Mouse (Mus musculus) kidney, postnatal 0 days (tissue): ENCODE results near the gene Gtf2f1. TPM values are rescaled to one million over a fixed set of nuclear protein-coding genes. Genes with fewer than 3 reads are reported as not detected.

Experiments used
- ATAC-seq: fragments of 200-750 bp; cut with Nextera tagmentation; replicated peaks from 2 replicates; pipeline ENCODE4 v1.8.0; 2017; ENCODE audit warnings: low read depth, moderate number of reproducible peaks, moderate TSS enrichment, moderate library complexity; ENCODE audit not compliant: low FRiP score
- DNase-seq: peaks from one replicate; pipeline ENCODE4 v3.0.0-alpha.2; 2016; ENCODE audit warnings: low spot score
- H3K27ac ChIP-seq: fragments of 300-500 bp; sonication (generic); 2 replicates; pipeline ENCODE4 v1.5.1; 2014; ENCODE audit warnings: mild to moderate bottlenecking
- H3K27me3 ChIP-seq: fragments of 300-500 bp; sonication (generic); 2 replicates; pipeline ENCODE4 v1.6.1; 2014; ENCODE audit warnings: low read length, mixed read lengths; ENCODE audit not compliant: insufficient read depth
- H3K36me3 ChIP-seq: fragments of 300-500 bp; sonication (generic); 2 replicates; pipeline ENCODE4 v1.6.1; 2014; ENCODE audit warnings: low read length, mixed read lengths; ENCODE audit not compliant: insufficient read depth
- H3K4me1 ChIP-seq: fragments of 300-500 bp; sonication (generic); replicated peaks from 2 replicates; pipeline ENCODE4 v1.6.1; 2014; ENCODE audit warnings: antibody characterized with exemption, low read length, mixed read lengths; ENCODE audit not compliant: insufficient read depth
- H3K4me2 ChIP-seq: fragments of 300-500 bp; sonication (generic); 2 replicates; pipeline ENCODE4 v1.6.1; 2014; ENCODE audit warnings: mild to moderate bottlenecking, low read length, moderate library complexity, mixed read lengths
- H3K4me3 ChIP-seq: fragments of 300-500 bp; sonication (generic); replicated peaks from 2 replicates; pipeline ENCODE4 v1.5.1; 2014; ENCODE audit warnings: low read depth, low read length
- H3K9ac ChIP-seq: fragments of 300-500 bp; sonication (generic); 2 replicates; pipeline ENCODE4 v1.6.1; 2014; ENCODE audit warnings: low read depth, low read length
- H3K9me3 ChIP-seq: fragments of 300-500 bp; sonication (generic); replicated peaks from 2 replicates; pipeline ENCODE4 v1.6.1; 2016; ENCODE audit warnings: low read length, inconsistent platforms, mixed read lengths
- CTCF ChIP-seq: IDR thresholded peaks from 2 replicates; pipeline ENCODE4 v1.5.1; 2016; ENCODE audit warnings: antibody characterized with exemption, low read depth, mild to moderate bottlenecking, moderate library complexity
- WGBS: fragments of 180-500 bp; shearing (Covaris S2); extraction: QIAGEN DNeasy Blood & Tissue Kit; methylation state at CpG from one replicate; pipeline ENCODE4 v1.1.7; 2014; 5-methylcytosine and 5-hydroxymethylcytosine counted together
- polyA plus RNA-seq: library from polyadenylated mRNA; unstranded; fragments of >200 nt; fragmentation: Nextera tagmentation; extraction: Ambion mirVana; gene quantifications from 2 replicates; pipeline ENCODE4 v1.2.1, GENCODE M21; 2015

The Gtf2f1 gene
- polyA plus RNA-seq, 1 experiment from 2014 or later: 46.7 TPM

DNA sequence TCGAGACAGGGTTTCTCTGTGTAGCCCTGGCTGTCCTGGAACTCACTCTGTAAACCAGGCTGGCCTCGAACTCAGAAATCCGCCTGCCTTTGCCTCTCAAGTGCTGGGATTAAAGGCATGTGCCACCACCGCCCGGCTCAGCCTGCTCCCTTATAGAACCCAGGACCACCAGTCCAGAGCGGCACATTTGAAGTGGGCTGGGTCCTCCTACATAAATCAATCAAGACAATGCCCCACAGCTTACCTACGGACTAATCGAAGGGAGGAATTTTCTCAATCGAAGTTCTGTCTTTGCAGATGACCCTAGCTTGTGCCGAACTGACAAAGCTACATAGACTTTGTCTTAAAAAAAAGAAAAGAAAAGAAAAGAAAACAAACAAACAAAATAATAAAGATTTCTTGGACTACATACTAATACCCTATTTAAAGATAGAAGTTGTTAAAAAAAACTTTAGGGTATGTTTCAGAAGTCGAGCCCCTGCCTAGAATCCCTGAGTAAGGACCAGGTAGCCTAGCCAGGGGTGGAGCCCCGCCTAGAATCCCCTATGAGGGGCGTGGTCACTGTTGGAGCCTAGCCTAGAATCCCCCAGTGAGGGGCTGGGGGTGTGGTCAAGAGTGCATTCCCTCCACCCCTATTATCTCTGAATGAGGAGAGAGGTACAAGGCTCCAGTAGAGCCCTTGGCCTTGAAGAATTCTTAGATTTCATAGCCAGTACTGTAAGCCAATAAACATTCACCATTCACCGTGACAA lies 37.0 kb downstream of the Gtf2f1 start:
- no peaks in the 10 kb centered on the region for H3K4me1 ChIP-seq
- no peak overlapping the region for H3K9ac ChIP-seq
- DNase-seq: no peak
- H3K27me3 ChIP-seq: no peaks in the 10 kb centered on the region
- WGBS: 59% methylated on average over 12 of the region's 14 CpGs
- no peak for TF ChIP-seq CTCF
- no peaks in the 10 kb centered on the region for H3K36me3 ChIP-seq
- H3K27ac ChIP-seq: no peak overlapping the region
- no peak for ATAC-seq
- no peak overlapping the region for H3K4me3 ChIP-seq
- H3K9me3 ChIP-seq: no peaks in the 10 kb centered on the region
- H3K4me2 ChIP-seq: no peak overlapping the region

DNA sequence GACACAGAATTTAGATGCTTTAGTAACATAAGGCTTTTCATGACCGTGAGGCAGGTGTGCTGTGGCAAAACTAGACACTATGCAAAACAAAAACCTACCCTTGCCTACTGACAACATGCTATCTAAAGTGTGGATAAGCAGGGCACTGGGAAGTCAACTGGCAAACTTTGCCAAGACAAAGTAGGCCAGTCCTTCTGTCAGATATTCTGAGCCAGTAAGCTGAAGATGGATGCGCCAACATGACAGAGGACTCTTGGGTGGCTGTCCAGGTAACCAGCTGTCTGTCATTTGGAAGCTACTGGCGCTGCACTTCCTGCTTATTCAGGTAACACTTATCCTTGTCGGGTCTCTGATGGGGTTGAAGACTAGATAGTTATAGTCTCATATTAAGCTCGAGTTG lies 41.0 kb downstream of the Gtf2f1 start:
- H3K9me3 ChIP-seq: no peaks in the 10 kb centered on the region
- no peak overlapping the region for H3K4me3 ChIP-seq
- no peak for DNase-seq
- no peaks in the 10 kb centered on the region for H3K36me3 ChIP-seq
- H3K4me1 ChIP-seq: no peaks in the 10 kb centered on the region
- WGBS: 66% methylated on average over 5 of the region's 5 CpGs
- no peak for ATAC-seq
- no peak for TF ChIP-seq CTCF
- no peaks in the 10 kb centered on the region for H3K27me3 ChIP-seq
- no peak overlapping the region for H3K27ac ChIP-seq
- no peak overlapping the region for H3K4me2 ChIP-seq
- H3K9ac ChIP-seq: no peak overlapping the region

DNA sequence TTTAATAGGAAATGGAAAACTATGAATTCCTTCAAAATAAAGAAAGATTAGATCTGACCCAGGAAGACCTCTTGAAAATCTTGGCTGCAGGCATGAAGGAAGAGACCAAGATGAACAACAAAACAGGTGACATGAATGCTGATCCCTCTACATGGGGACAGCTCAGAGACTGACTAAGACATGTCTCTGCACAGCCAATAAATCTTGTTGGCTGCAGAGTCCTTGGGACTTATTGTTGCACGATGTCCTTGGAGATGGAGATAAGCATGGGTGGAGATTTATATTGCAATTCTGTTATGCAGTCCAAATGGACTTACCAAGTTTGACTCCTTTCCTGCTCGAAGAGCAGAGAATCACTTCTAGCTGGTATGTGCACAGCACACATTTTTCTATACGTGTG lies 41.8 kb downstream of the Gtf2f1 start:
- Histone ChIP-seq H3K27ac (no peak overlapping the region), H3K4me2 (no peak overlapping the region), H3K9ac (no peak overlapping the region), H3K9me3 (no peaks in the 10 kb centered on the region), H3K4me3 (no peak overlapping the region), H3K36me3 (no peaks in the 10 kb centered on the region), H3K4me1 (no peaks in the 10 kb centered on the region), H3K27me3 (no peaks in the 10 kb centered on the region)
- DNase-seq (no peak), ATAC-seq (no peak)
- WGBS: 41% methylated on average over 3 of the region's 3 CpGs
- no peak for TF ChIP-seq CTCF

DNA sequence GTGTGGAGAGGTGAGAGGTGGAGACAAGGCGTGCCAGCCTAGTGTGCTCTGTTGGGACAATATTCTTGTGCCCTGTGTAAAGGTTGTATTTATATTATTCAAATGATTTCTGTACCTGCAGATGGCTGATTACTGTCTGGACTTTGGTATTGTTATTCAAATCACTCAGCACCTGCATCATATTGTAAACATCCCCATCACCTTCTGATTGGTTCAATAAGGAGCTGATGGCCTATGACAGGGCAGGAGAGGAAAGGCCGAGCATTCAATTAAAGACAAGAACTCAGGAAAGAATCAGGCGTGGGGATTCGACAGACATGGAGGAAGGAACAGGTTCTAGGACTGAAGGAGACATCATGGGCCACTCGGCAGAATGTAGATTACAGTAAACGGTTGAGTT lies 47.4 kb downstream of the Gtf2f1 start:
- Histone ChIP-seq H3K4me1 (no peaks in the 10 kb centered on the region), H3K4me3 (no peak overlapping the region), H3K27me3 (no peaks in the 10 kb centered on the region), H3K9ac (no peak overlapping the region), H3K36me3 (no peaks in the 10 kb centered on the region), H3K27ac (no peak overlapping the region), H3K9me3 (no peaks in the 10 kb centered on the region), H3K4me2 (no peak overlapping the region)
- TF ChIP-seq CTCF: no peak
- WGBS: 80% methylated on average over 6 of the region's 6 CpGs
- no peak for DNase-seq
- ATAC-seq: no peak

DNA sequence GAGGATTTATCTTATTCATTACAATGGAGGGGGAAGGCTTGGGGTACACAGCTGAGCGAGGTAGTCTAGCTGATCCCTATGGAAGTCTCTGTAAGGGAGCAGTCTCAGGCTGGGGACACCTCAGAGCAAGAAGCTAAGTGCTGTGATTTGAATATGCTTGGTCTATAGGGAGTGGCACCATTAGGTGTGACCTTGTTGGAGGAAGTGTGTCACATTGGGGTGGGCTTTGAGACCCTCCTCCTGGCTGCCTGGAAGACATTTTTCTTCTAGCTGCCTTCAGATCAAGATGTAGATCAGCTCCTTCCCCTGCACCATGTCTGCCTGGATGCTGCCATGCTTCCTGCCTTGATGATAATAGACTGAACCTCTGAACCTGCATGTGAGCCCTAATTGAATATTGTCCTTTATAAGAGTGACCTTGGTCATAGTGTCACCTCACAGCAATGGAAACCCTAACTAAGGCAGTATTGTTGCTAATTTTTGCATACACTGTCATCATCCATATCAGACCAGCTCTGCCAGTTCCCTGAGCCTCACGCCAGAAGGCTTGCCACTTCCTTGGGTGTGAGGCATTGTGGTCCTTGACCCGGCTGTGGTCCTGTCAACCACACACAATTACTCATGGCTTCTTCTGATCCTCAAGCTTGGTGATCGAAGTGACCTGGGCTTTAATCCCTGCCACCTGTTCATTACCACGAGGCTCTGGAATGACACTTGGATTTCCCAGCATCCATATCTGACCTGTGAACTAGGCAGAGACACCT lies 48.3 kb downstream of the Gtf2f1 start:
- WGBS: 79% methylated on average over 5 of the region's 5 CpGs
- H3K27me3 ChIP-seq: no peaks in the 10 kb centered on the region
- no peaks in the 10 kb centered on the region for H3K9me3 ChIP-seq
- H3K4me1 ChIP-seq: no peaks in the 10 kb centered on the region
- H3K27ac ChIP-seq: no peak overlapping the region
- ATAC-seq: no peak
- no peak overlapping the region for H3K4me2 ChIP-seq
- DNase-seq: no peak
- no peak overlapping the region for H3K4me3 ChIP-seq
- no peak for TF ChIP-seq CTCF
- no peak overlapping the region for H3K9ac ChIP-seq
- H3K36me3 ChIP-seq: no peaks in the 10 kb centered on the region

DNA sequence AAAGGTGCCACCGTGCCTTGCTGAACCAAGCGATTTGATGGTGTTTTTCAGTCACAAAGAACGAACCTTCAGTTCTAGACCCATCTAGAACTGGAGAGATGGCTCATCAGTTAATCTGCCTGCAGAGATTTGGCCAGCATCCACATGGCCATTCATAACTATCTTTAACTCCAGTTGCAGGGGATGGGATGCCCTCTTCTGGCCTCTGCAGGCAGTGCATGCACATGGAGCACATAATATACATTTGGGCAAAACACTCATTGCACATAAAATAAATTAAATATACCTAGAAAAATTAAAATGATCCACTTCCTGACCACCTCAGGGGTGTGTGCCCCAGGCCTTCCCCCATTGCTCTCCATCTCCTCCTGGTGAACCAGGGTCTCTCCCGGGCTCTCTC lies 49.2 kb downstream of the Gtf2f1 start:
- H3K4me3 ChIP-seq: no peak overlapping the region
- no peak overlapping the region for H3K9ac ChIP-seq
- no peaks in the 10 kb centered on the region for H3K9me3 ChIP-seq
- ATAC-seq: no peak
- no peaks in the 10 kb centered on the region for H3K27me3 ChIP-seq
- no peak for TF ChIP-seq CTCF
- DNase-seq: no peak
- H3K4me1 ChIP-seq: no peaks in the 10 kb centered on the region
- WGBS: 91% methylated on average over 4 of the region's 4 CpGs
- no peak overlapping the region for H3K4me2 ChIP-seq
- H3K36me3 ChIP-seq: no peaks in the 10 kb centered on the region
- H3K27ac ChIP-seq: no peak overlapping the region
